Mouse (Mus musculus) C2C12 (cell line): Measurements from ENCODE around the gene Nlrx1. TPM values are rescaled to one million over a fixed set of nuclear protein-coding genes. Genes with fewer than 3 reads are reported as not detected.
"Not testable (repeated sequence)": the region's sequence is repeated elsewhere in the genome, so short reads cannot be mapped to it uniquely, and the experiment has no call there.

Experiments used
- H3K27me3 ChIP-seq: one replicate; pipeline ENCODE4 v1.6.1; 2011; ENCODE audit not compliant: control insufficient read depth, insufficient read depth, insufficient read length
- H3K36me3 ChIP-seq: one replicate; pipeline ENCODE4 v1.6.1; 2011; ENCODE audit not compliant: control insufficient read depth, insufficient read depth
- H3K4me3 ChIP-seq: one replicate; pipeline ENCODE4 v1.5.1; 2011; ENCODE audit warnings: mild to moderate bottlenecking, control low read depth; ENCODE audit not compliant: poor library complexity, insufficient read depth, severe bottlenecking
- H3K79me2 ChIP-seq: one replicate; pipeline ENCODE4 v1.6.1; 2011; ENCODE audit not compliant: control insufficient read depth, insufficient read depth
- H3K79me3 ChIP-seq: one replicate; pipeline ENCODE4 v1.6.1; 2011; ENCODE audit warnings: low read depth, control low read depth
- H3ac ChIP-seq: one replicate; pipeline ENCODE3; 2011; ENCODE audit warnings: low read depth; ENCODE audit not compliant: control insufficient read depth, insufficient read length
- CEBPB ChIP-seq: IDR thresholded peaks from one replicate; pipeline ENCODE4 v1.6.1; 2011; ENCODE audit warnings: low read depth, mild to moderate bottlenecking, control low read depth, moderate library complexity
- CTCF ChIP-seq: IDR thresholded peaks from one replicate; pipeline ENCODE4 v1.5.1; 2011; ENCODE audit not compliant: control insufficient read depth, insufficient read depth, insufficient read length
- FOSL1 ChIP-seq: IDR thresholded peaks from one replicate; pipeline ENCODE4 v1.8.0; 2011; ENCODE audit warnings: mild to moderate bottlenecking, low read length; ENCODE audit not compliant: poor library complexity, insufficient read depth, severe bottlenecking
- MAX ChIP-seq: IDR thresholded peaks from one replicate; pipeline ENCODE4 v1.6.1; 2011; ENCODE audit warnings: mild to moderate bottlenecking, control low read depth
- MYOD1 ChIP-seq: IDR thresholded peaks from one replicate; pipeline ENCODE4 v1.6.1; 2011; ENCODE audit warnings: low read depth; ENCODE audit not compliant: control insufficient read depth, insufficient read length
- MYOG ChIP-seq: IDR thresholded peaks from one replicate; pipeline ENCODE4 v1.6.1; 2011; ENCODE audit not compliant: control insufficient read depth, insufficient read length; ENCODE audit errors: extremely low read depth
- USF1 ChIP-seq: IDR thresholded peaks from one replicate; pipeline ENCODE4 v1.6.1; 2011; ENCODE audit warnings: low read depth, mild to moderate bottlenecking, control low read depth, moderate library complexity
- polyA plus RNA-seq: library from polyadenylated mRNA; unstranded; fragments of >200 nt; fragmentation: generic; extraction: Trizol; gene quantifications from one replicate; pipeline ENCODE4 v1.2.1, GENCODE M21; 2012; ENCODE audit warnings: missing spikeins

The Nlrx1 gene
- polyA plus RNA-seq, 1 experiment, result 3.4 TPM

DNA sequence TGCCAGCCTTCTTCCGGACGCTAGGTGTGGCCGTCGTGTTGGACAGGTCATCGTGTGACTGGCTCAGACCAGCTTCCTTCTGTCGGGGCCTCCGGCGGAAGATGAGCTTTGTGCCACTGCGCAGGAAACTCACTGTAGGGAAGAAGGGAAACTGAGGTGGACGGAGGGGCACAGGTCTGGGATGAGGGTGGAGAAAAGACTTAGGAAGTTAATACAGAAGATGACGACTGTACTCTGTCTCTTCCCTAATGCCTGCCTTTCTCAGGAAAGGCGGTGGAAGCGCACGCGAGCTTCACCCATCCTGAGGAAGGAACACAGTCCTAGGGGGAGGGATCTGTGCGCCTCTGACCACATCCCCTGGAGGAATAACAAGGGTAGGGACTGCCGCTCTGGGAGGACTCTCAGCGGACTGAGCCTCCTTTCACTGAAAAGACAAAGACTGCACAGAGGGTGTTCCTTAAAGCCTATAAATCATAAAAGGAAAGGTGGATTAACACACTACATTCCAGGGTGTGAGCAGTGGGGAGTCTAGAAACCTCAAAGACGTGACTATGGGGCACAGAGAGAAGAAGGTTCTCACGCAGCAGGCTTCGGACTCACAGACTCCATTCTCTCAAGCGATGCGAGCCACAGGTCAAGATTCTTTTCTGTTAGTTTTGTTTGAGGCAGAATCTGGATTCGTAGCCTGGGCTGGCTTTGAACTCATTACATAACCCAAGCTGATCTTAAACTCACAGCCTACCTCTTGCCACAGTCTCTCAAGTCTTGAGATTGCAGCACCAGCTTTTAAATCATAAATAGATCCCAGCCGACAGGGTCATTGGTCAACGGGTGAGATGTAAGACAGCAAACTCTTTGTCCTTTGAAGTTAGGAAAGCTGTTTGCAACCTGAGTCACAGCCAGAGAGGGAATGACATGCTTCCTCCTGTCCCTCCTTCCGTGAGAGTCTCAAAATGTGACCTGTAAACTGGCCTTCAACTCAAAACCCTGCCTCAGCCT is 43.0 kb upstream of the Nlrx1 start:
- H3K79me2 ChIP-seq, result no peaks in the 10 kb centered on the region
- H3ac ChIP-seq, result no peak overlapping the region
- H3K79me3 ChIP-seq, result no peaks in the 10 kb centered on the region
- H3K4me3 ChIP-seq, result no peak overlapping the region
- TF ChIP-seq CEBPB, result no peak
- TF ChIP-seq FOSL1, result no peak
- H3K36me3 ChIP-seq, result peaks cover 4% of the 10 kb centered on the region
- no peaks in the 10 kb centered on the region for H3K27me3 ChIP-seq

DNA sequence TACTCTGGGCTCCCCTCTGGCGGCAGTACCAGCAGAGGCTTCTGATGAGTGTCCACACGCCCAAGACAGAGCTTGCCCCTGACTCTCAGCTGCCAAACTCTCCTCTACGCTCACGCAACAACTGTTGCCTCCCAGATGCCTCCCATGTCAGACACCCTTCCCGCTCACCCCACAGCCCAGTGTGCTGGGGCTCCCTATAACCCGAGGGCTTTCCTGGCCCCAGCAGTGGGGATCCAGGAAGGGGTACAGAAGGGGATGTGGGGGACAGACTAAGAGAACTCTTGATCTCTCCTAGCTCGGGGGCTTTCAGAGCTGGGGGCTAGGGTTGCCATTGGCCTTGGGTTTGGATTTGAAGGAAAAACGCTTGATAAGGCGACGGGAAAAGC is 42.3 kb upstream of the Nlrx1 start:
- Histone ChIP-seq H3ac (no peak overlapping the region), H3K79me2 (no peaks in the 10 kb centered on the region), H3K4me3 (no peak overlapping the region), H3K36me3 (peaks cover 4% of the 10 kb centered on the region), H3K79me3 (no peaks in the 10 kb centered on the region), H3K27me3 (no peaks in the 10 kb centered on the region)
- TF ChIP-seq CTCF (no peak), MYOG (no peak)

DNA sequence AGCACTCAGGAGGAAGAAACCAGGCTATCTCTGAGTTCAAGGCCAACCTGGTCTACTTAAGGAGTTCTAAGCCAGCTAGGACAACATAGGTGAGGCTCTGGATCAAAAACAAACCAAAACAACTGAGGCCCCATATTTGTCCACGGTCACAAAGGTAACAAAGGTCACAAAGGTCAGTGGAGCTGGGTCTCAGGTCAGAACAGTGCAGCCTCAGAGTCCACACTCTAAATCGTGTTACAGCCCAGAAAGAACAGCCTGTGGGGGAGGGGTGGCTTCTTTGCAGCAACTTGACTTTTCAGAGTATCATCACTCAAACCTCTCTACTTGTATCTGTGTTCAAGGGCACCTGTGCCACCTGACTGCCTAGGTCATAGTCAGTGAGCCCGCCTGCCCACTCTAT is 41.4 kb upstream of the Nlrx1 start:
- Histone ChIP-seq H3ac (no peak overlapping the region), H3K79me3 (peaks cover 4% of the 10 kb centered on the region), H3K36me3 (peaks cover 4% of the 10 kb centered on the region), H3K4me3 (no peak overlapping the region), H3K79me2 (peaks cover 7% of the 10 kb centered on the region), H3K27me3 (no peaks in the 10 kb centered on the region)
- TF ChIP-seq CEBPB (no peak), USF1 (no peak), MAX (no peak), MYOG (no peak), CTCF (no peak), FOSL1 (no peak), MYOD1 (no peak)

- Histone ChIP-seq H3K79me3 (peaks cover 12% of the 10 kb centered on the region), H3ac (no peak overlapping the region), H3K27me3 (no peaks in the 10 kb centered on the region), H3K4me3 (no peak overlapping the region), H3K36me3 (peaks cover 5% of the 10 kb centered on the region), H3K79me2 (peaks cover 29% of the 10 kb centered on the region)
- TF ChIP-seq CEBPB, result no peak
- TF ChIP-seq USF1, result no peak
- TF ChIP-seq CTCF, result no peak
- TF ChIP-seq MAX, result no peak
- no peak for TF ChIP-seq FOSL1
- no peak for TF ChIP-seq MYOG
- TF ChIP-seq MYOD1, result no peak
Measured at GRCm38 (mm10) chr9:44307248-44307647, 38.8 kb upstream of the Nlrx1 start.

- Histone ChIP-seq H3K79me2 (peaks cover 29% of the 10 kb centered on the region), H3K4me3 (no peak overlapping the region), H3K79me3 (peaks cover 12% of the 10 kb centered on the region), H3K27me3 (no peaks in the 10 kb centered on the region), H3K36me3 (peaks cover 12% of the 10 kb centered on the region), H3ac (no peak overlapping the region)
- TF ChIP-seq MYOG (no peak), MAX (no peak), CTCF (no peak), USF1 (no peak), MYOD1 (no peak), FOSL1 (no peak), CEBPB (no peak)
Measured at GRCm38 (mm10) chr9:44306532-44306931, 38.1 kb upstream of the Nlrx1 start.

DNA sequence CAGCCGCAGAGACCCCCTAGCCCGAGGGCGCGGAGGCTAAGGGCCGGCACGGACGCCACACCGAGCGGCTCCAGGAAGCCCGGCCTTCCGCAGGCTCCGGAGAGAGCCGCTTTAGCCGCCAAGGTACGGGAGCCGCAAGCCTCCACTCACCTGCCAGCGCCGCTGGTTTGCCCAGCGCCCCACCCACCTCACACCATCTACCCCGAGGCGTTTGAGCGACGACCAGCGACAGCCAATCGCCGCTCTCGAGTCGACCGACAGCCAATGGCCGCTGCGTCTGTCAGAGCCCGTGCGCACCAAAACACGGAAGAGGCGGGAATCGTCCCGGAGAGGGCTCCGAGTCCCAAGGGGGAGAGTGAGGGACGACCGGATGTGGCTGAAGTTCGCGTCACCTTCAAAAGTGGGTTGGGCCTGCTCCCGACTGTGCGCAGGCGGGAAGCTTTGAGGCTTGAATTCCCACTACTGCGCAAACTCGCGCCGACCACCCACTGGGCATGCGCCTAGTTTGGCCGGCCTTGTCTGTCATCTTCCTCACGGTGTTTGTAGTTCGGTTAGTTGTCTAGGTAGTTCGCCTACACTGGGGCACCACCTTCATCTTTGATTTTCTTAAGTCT is 37.2 kb upstream of the Nlrx1 start, which contains the start of gene Hinfp:
TSS of gene Hinfp (minus strand) at position 206 of the 614 bp plus-strand sequence.
- H3K79me3 ChIP-seq, result peaks cover 12% of the 10 kb centered on the region
- no peaks in the 10 kb centered on the region for H3K27me3 ChIP-seq
- H3K36me3 ChIP-seq, result peaks cover 19% of the 10 kb centered on the region
- peak within 1 kb of the TSS; percentile 87 for H3ac ChIP-seq
- peak within 1 kb of the TSS; percentile 90 for H3K4me3 ChIP-seq
- TF ChIP-seq MAX, result peak; percentile 76
- no peak for TF ChIP-seq CEBPB
- TF ChIP-seq USF1, result peak; percentile 16
- TF ChIP-seq MYOD1, result no peak
- peaks cover 29% of the 10 kb centered on the region for H3K79me2 ChIP-seq

DNA sequence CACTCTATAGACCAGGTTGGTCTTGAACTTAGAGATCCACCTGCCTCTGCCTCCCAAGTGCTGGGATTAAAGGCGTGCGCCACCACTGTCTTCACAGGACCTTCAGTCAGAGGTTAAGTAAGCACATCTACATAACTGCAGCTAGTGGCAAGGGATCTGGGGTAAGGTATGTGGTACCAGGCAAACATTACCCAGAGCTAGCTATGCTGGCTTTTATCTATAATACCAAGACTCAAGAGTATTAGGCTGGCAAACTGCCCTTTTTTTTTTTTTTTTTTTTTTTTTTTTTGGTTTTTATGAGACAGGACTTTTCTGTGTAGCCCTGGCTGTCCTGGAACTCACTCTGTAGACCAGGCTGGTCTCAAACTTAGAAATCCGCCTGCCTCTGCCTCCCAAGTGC is 31.6 kb upstream of the Nlrx1 start:
- peaks cover 24% of the 10 kb centered on the region for H3K79me2 ChIP-seq
- H3K27me3 ChIP-seq, H3K79me3 ChIP-seq, H3K4me3 ChIP-seq, H3ac ChIP-seq: not testable (repeated sequence)
- H3K36me3 ChIP-seq, result peaks cover 56% of the 10 kb centered on the region
